ENCODE assay signal across 8 mouse cellular contexts in the genomic region with DNA sequence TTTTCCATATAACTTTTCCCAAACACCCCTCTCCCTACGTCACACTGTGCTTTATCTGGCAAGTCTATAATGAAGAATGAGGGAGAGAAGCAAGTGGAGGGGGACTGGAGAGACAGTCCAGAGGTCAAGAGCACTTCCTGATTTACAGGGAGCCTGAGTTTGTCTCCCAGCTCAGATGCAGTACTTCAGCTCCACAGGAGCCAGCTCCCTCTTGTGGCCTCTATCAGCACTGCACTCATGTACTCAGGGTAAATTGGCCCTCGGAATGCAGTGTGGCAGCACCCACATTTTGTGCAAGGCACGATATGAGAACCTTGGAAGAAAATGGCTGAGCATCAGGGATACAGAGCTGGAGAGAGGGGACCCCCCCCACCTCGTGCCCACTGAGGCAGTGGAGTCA. TPM values are rescaled to one million over a fixed set of nuclear protein-coding genes. Genes with fewer than 3 reads are reported as not detected.
DNase-seq lines count a peak whose midpoint lies in the region; ATAC-seq and TF ChIP-seq lines count a peak whose summit lies in the region.
"Had no signal": no experiment of that assay in that cellular context is flagged by ENCODE, and none has a peak within 500 bp of the region (broad histone marks: within the 10 kb centered on the region; RNA-seq: fewer than 3 reads in every experiment).

No protein-coding gene starts in this region.

- 17% methylated on average over 4 of the region's 4 CpGs for WGBS in midbrain, embryonic 10.5 days
- 15% methylated on average over 4 of the region's 4 CpGs for WGBS in midbrain, embryonic 13.5 days
- WGBS in intestine, embryonic 14.5 days, result 11% methylated on average over 4 of the region's 4 CpGs
- WGBS in liver, embryonic 11.5 days, result 14% methylated on average over 4 of the region's 4 CpGs

- peaks cover 3% of the 10 kb centered on the region; the same call in 1 of the 2 replicates for H3K4me1 ChIP-seq in midbrain, embryonic 10.5 days
- no peaks in the 10 kb centered on the region for H3K4me1 ChIP-seq in midbrain, embryonic 13.5 days (replicated peaks)
- no peaks in the 10 kb centered on the region for H3K4me1 ChIP-seq in intestine, embryonic 14.5 days (replicated peaks; ENCODE audit: control insufficient read depth, insufficient read depth, low read length)
- H3K4me1 ChIP-seq in liver, embryonic 11.5 days (replicated peaks; ENCODE audit: control insufficient read depth, insufficient read depth, low read length), result no peaks in the 10 kb centered on the region
- H3K4me1 ChIP-seq: heart, embryonic 15.5 days had no signal

- H3K9ac ChIP-seq in midbrain, embryonic 13.5 days (replicated peaks), result no peak overlapping the region
- H3K9ac ChIP-seq in intestine, embryonic 14.5 days (ENCODE audit: low read length), result no peak overlapping the region
- no peak overlapping the region for H3K9ac ChIP-seq in liver, embryonic 11.5 days (ENCODE audit: low read depth, low read length)
- H3K9ac ChIP-seq: heart, embryonic 15.5 days had no signal

- no peaks in the 10 kb centered on the region for H3K9me3 ChIP-seq in midbrain, embryonic 10.5 days (replicated peaks)
- no peaks in the 10 kb centered on the region for H3K9me3 ChIP-seq in midbrain, embryonic 13.5 days
- H3K9me3 ChIP-seq in intestine, embryonic 14.5 days (ENCODE audit: control insufficient read depth, low read length), result no peaks in the 10 kb centered on the region
- no peaks in the 10 kb centered on the region for H3K9me3 ChIP-seq in liver, embryonic 11.5 days (ENCODE audit: control insufficient read depth, low read length)
- H3K9me3 ChIP-seq: heart, embryonic 15.5 days had no signal

- POLR2A ChIA-PET in Patski (lab: Charles Lee), result interaction anchor here (0.9 kb wide), 1 partner anchor 17 kb away, joined by 3 read pairs; no protein-coding TSS in a partner anchor

- H3K27ac ChIP-seq in midbrain, embryonic 10.5 days (replicated peaks), result no peak overlapping the region
- no peak overlapping the region for H3K27ac ChIP-seq in midbrain, embryonic 13.5 days
- no peak overlapping the region for H3K27ac ChIP-seq in intestine, embryonic 14.5 days (ENCODE audit: low read depth)
- H3K27ac ChIP-seq in liver, embryonic 11.5 days (ENCODE audit: low read depth, low read length), result no peak overlapping the region
- H3K27ac ChIP-seq: heart, embryonic 15.5 days had no signal

- H3K4me2 ChIP-seq in midbrain, embryonic 13.5 days (replicated peaks), result no peak overlapping the region
- no peak overlapping the region for H3K4me2 ChIP-seq in intestine, embryonic 14.5 days (ENCODE audit: low read length)
- H3K4me2 ChIP-seq in liver, embryonic 11.5 days, result no peak overlapping the region
- H3K4me2 ChIP-seq: heart, embryonic 15.5 days had no signal

- ATAC-seq in midbrain, embryonic 13.5 days, result no peak; the same call in 1 of the 2 replicates
- no peak for ATAC-seq in Patski
- no peak for ATAC-seq in intestine, embryonic 14.5 days (replicated peaks; ENCODE audit: low FRiP score, low TSS enrichment, low read depth)
- no peak for ATAC-seq in liver, embryonic 11.5 days (replicated peaks; ENCODE audit: low FRiP score)

- no peak overlapping the region for H3K4me3 ChIP-seq in midbrain, embryonic 10.5 days
- no peak overlapping the region for H3K4me3 ChIP-seq in midbrain, embryonic 13.5 days (replicated peaks)
- H3K4me3 ChIP-seq in intestine, embryonic 14.5 days (ENCODE audit: low read depth, low read length), result no peak overlapping the region
- no peak overlapping the region for H3K4me3 ChIP-seq in liver, embryonic 11.5 days (ENCODE audit: low read depth, low read length)
- H3K4me3 ChIP-seq: heart, embryonic 15.5 days had no signal

- peak; percentile 58 for DNase-seq in midbrain, embryonic 10.5 days (ENCODE audit: low spot score)
- no peak for DNase-seq in Patski (ENCODE audit: low read depth, low spot score)
- peak; percentile 53 for DNase-seq in cerebellum, adult 9-10 months
- DNase-seq in intestine, embryonic 14.5 days (ENCODE audit: low spot score), result peak; percentile 86
- peak; percentile 50 for DNase-seq in liver, embryonic 11.5 days (ENCODE audit: low spot score)
- DNase-seq in retina, postnatal 1 day, result peak; percentile 74

- CTCF ChIA-PET in Patski (lab: Charles Lee), result interaction anchor here (0.7 to 2.8 kb wide), 19 partner anchors 10 to 112 kb away, joined by 3 to 14 read pairs (median 5); a partner anchor contains a TSS

- no peaks in the 10 kb centered on the region for H3K27me3 ChIP-seq in midbrain, embryonic 10.5 days (ENCODE audit: low read depth, poor library complexity, severe bottlenecking)
- H3K27me3 ChIP-seq in midbrain, embryonic 13.5 days, result peaks cover 2% of the 10 kb centered on the region; the same call in 1 of the 2 replicates
- peaks cover 7% of the 10 kb centered on the region for H3K27me3 ChIP-seq in Patski
- H3K27me3 ChIP-seq in intestine, embryonic 14.5 days (replicated peaks; ENCODE audit: control insufficient read depth, insufficient read depth, low read length), result no peaks in the 10 kb centered on the region
- no peaks in the 10 kb centered on the region for H3K27me3 ChIP-seq in liver, embryonic 11.5 days (replicated peaks; ENCODE audit: control insufficient read depth, insufficient read depth, low read length)

- in situ Hi-C loops in Patski (cut with MboI; ENCODE audit: low pct_unique_long_range_greater_than_20kb), result no loop called here

- TF ChIP-seq CTCF in Patski (IDR thresholded peaks at IDR 0.05), result peak; percentile 85

- H3K36me3 ChIP-seq in midbrain, embryonic 10.5 days, result no peaks in the 10 kb centered on the region
- no peaks in the 10 kb centered on the region for H3K36me3 ChIP-seq in midbrain, embryonic 13.5 days
- H3K36me3 ChIP-seq in intestine, embryonic 14.5 days (ENCODE audit: control insufficient read depth, insufficient read depth, low read length), result no peaks in the 10 kb centered on the region
- H3K36me3 ChIP-seq in liver, embryonic 11.5 days (ENCODE audit: control insufficient read depth, insufficient read depth, low read length), result no peaks in the 10 kb centered on the region
- H3K36me3 ChIP-seq: heart, embryonic 15.5 days had no signal

RNA-seq across cellular contexts. Expression of a gene that starts 15.0 kb away (rescaled TPM):
- 8.1 and 10.3 TPM in 2 replicates for polyA plus RNA-seq in midbrain, embryonic 10.5 days (2016; fragmentation: Nextera tagmentation; extraction: Ambion mirVana)
- 4.9 and 6.6 TPM in 2 replicates for polyA plus RNA-seq in midbrain, embryonic 13.5 days (2015; fragmentation: Nextera tagmentation; extraction: Ambion mirVana)
- polyA plus RNA-seq in Patski (2021), result 15.1 TPM
- 22.5 and 25.2 TPM in 2 replicates for polyA plus RNA-seq in intestine, embryonic 14.5 days (2014; fragmentation: Nextera tagmentation; extraction: Ambion mirVana)
- polyA plus RNA-seq in liver, embryonic 11.5 days (2014; fragmentation: Nextera tagmentation; extraction: Ambion mirVana), result 48.8 and 51.8 TPM in 2 replicates

RNA-seq across cellular contexts. Expression of a gene that starts 15.6 kb away (rescaled TPM):
- not detected in 2 replicates for polyA plus RNA-seq in midbrain, embryonic 10.5 days (2016; fragmentation: Nextera tagmentation; extraction: Ambion mirVana)
- polyA plus RNA-seq in midbrain, embryonic 13.5 days (2015; fragmentation: Nextera tagmentation; extraction: Ambion mirVana), result 0.26 TPM in 1 of 2 replicates, not detected in the other
- polyA plus RNA-seq in Patski (2021), result not detected
- polyA plus RNA-seq in intestine, embryonic 14.5 days (2014; fragmentation: Nextera tagmentation; extraction: Ambion mirVana), result not detected in 2 replicates
- polyA plus RNA-seq in liver, embryonic 11.5 days (2014; fragmentation: Nextera tagmentation; extraction: Ambion mirVana), result not detected in 2 replicates

RNA-seq across cellular contexts. Expression of a gene that starts 43.0 kb away (rescaled TPM):
- 2.2 and 2.9 TPM in 2 replicates for polyA plus RNA-seq in midbrain, embryonic 10.5 days (2016; fragmentation: Nextera tagmentation; extraction: Ambion mirVana)
- polyA plus RNA-seq in midbrain, embryonic 13.5 days (2015; fragmentation: Nextera tagmentation; extraction: Ambion mirVana), result 2.3 and 3.2 TPM in 2 replicates
- polyA plus RNA-seq in Patski (2021), result 23.6 TPM
- 0.84 and 1.1 TPM in 2 replicates for polyA plus RNA-seq in intestine, embryonic 14.5 days (2014; fragmentation: Nextera tagmentation; extraction: Ambion mirVana)
- 6.2 and 6.8 TPM in 2 replicates for polyA plus RNA-seq in liver, embryonic 11.5 days (2014; fragmentation: Nextera tagmentation; extraction: Ambion mirVana)

RNA-seq across cellular contexts. Expression of a gene that starts 49.0 kb away (rescaled TPM):
- not detected in 2 replicates for polyA plus RNA-seq in midbrain, embryonic 10.5 days (2016; fragmentation: Nextera tagmentation; extraction: Ambion mirVana)
- polyA plus RNA-seq in midbrain, embryonic 13.5 days (2015; fragmentation: Nextera tagmentation; extraction: Ambion mirVana), result not detected in 2 replicates
- polyA plus RNA-seq in Patski (2021), result not detected
- polyA plus RNA-seq in intestine, embryonic 14.5 days (2014; fragmentation: Nextera tagmentation; extraction: Ambion mirVana), result 0.05 and 0.38 TPM in 2 replicates
- 0.88 and 1.1 TPM in 2 replicates for polyA plus RNA-seq in liver, embryonic 11.5 days (2014; fragmentation: Nextera tagmentation; extraction: Ambion mirVana)

RNA-seq across cellular contexts. Expression of a gene that starts 54.8 kb away (rescaled TPM):
- polyA plus RNA-seq in midbrain, embryonic 10.5 days (2016; fragmentation: Nextera tagmentation; extraction: Ambion mirVana), result 21.3 and 29.3 TPM in 2 replicates
- 43.9 and 45.9 TPM in 2 replicates for polyA plus RNA-seq in midbrain, embryonic 13.5 days (2015; fragmentation: Nextera tagmentation; extraction: Ambion mirVana)
- polyA plus RNA-seq in Patski (2021), result 31.8 TPM
- polyA plus RNA-seq in intestine, embryonic 14.5 days (2014; fragmentation: Nextera tagmentation; extraction: Ambion mirVana), result 24.9 and 27.7 TPM in 2 replicates
- 10.4 and 11.6 TPM in 2 replicates for polyA plus RNA-seq in liver, embryonic 11.5 days (2014; fragmentation: Nextera tagmentation; extraction: Ambion mirVana)
